Mouse (Mus musculus): ENCODE data around the gene Atxn2. TPM values are rescaled to one million over a fixed set of nuclear protein-coding genes. Genes with fewer than 3 reads are reported as not detected.

Atxn2 gene
- polyA plus RNA-seq, 2 experiments: 19.3 to 24.1 TPM

GRCm38 (mm10) chr5:121823668-121824067 is 112.5 kb downstream of the Atxn2 start:
- Histone ChIP-seq H3K4me1 (replicated peaks; ENCODE audit: control insufficient read depth in 2 of 2, insufficient read depth in 2 of 2, low read length in 1 of 2) (peaks cover 0 to 4% of the 10 kb centered on the region in 2 experiments; a peak in 1 of 4 replicates), H3K27me3 (ENCODE audit: control insufficient read depth, insufficient read depth, low read length) (no peaks in the 10 kb centered on the region), H3K9me3 (ENCODE audit: control insufficient read depth, low read length) (no peaks in the 10 kb centered on the region), H3K27ac (no peak overlapping the region), H3K9ac (replicated peaks) (no peak overlapping the region), H3K36me3 (replicated peaks; ENCODE audit: control insufficient read depth, insufficient read depth, low read depth) (peaks cover 23% of the 10 kb centered on the region), H3K4me3 (ENCODE audit: insufficient read depth in 1 of 2, low read depth in 2 of 2, low read length in 2 of 2) (no peak overlapping the region), H3K4me2 (ENCODE audit: low read depth) (no peak overlapping the region)
- TF ChIP-seq EP300 (IDR thresholded peaks at IDR 0.05; ENCODE audit: low read depth) (no peak), CTCF (IDR thresholded peaks at IDR 0.05; ENCODE audit: low read depth) (no peak)
- DNase-seq (ENCODE audit: low read depth in 3 of 3, low spot score in 3 of 3): no peak
- no peak for ATAC-seq (ENCODE audit: insufficient read depth)
- 88% methylated on average over 1 of the region's 1 CpGs for WGBS (ENCODE audit: insufficient replicate concordance)

GRCm38 (mm10) chr5:121824121-121824520 is 113.0 kb downstream of the Atxn2 start:
- no peaks in the 10 kb centered on the region for H3K9me3 ChIP-seq (ENCODE audit: control insufficient read depth, low read length)
- TF ChIP-seq CTCF (IDR thresholded peaks at IDR 0.05; ENCODE audit: low read depth) (no peak), EP300 (IDR thresholded peaks at IDR 0.05; ENCODE audit: low read depth) (no peak)
- ATAC-seq (ENCODE audit: insufficient read depth) (0 out of 2 replicates have a peak, but pooled peaks have one; percentile 13), DNase-seq (ENCODE audit: low read depth in 3 of 3, low spot score in 3 of 3) (no peak)
- peaks cover 19% of the 10 kb centered on the region for H3K36me3 ChIP-seq (replicated peaks; ENCODE audit: control insufficient read depth, insufficient read depth, low read depth)
- no peak overlapping the region for H3K4me2 ChIP-seq (ENCODE audit: low read depth)
- H3K4me3 ChIP-seq (ENCODE audit: insufficient read depth in 1 of 2, low read depth in 2 of 2, low read length in 2 of 2): no peak overlapping the region
- no peak overlapping the region for H3K9ac ChIP-seq (replicated peaks)
- WGBS (ENCODE audit: insufficient replicate concordance): 50% methylated on average over 4 of the region's 4 CpGs
- peaks cover 0 to 4% of the 10 kb centered on the region in 2 experiments; a peak in 1 of 4 replicates for H3K4me1 ChIP-seq (replicated peaks; ENCODE audit: control insufficient read depth in 2 of 2, insufficient read depth in 2 of 2, low read length in 1 of 2)
- no peaks in the 10 kb centered on the region for H3K27me3 ChIP-seq (ENCODE audit: control insufficient read depth, insufficient read depth, low read length)
- H3K27ac ChIP-seq: no peak overlapping the region

- Histone ChIP-seq H3K9ac (replicated peaks) (no peak overlapping the region), H3K4me3 (ENCODE audit: insufficient read depth in 1 of 2, low read depth in 2 of 2, low read length in 2 of 2) (no peak overlapping the region), H3K27me3 (ENCODE audit: control insufficient read depth, insufficient read depth, low read length) (no peaks in the 10 kb centered on the region), H3K9me3 (ENCODE audit: control insufficient read depth, low read length) (no peaks in the 10 kb centered on the region), H3K27ac (no peak overlapping the region), H3K36me3 (replicated peaks; ENCODE audit: control insufficient read depth, insufficient read depth, low read depth) (peaks cover 18% of the 10 kb centered on the region), H3K4me1 (replicated peaks; ENCODE audit: control insufficient read depth in 2 of 2, insufficient read depth in 2 of 2, low read length in 1 of 2) (peaks cover 0 to 4% of the 10 kb centered on the region in 2 experiments; a peak in 1 of 4 replicates), H3K4me2 (ENCODE audit: low read depth) (no peak overlapping the region)
- TF ChIP-seq CTCF (IDR thresholded peaks at IDR 0.05; ENCODE audit: low read depth) (no peak), EP300 (IDR thresholded peaks at IDR 0.05; ENCODE audit: low read depth) (no peak)
- DNase-seq (ENCODE audit: low read depth in 3 of 3, low spot score in 3 of 3): no peak
- ATAC-seq (ENCODE audit: insufficient read depth): no peak
- WGBS (ENCODE audit: insufficient replicate concordance): 74% methylated on average over 3 of the region's 3 CpGs
Observed at GRCm38 (mm10) chr5:121825606-121826005, 114.5 kb downstream of the Atxn2 start.

- Histone ChIP-seq H3K4me3 (ENCODE audit: insufficient read depth in 1 of 2, low read depth in 2 of 2, low read length in 2 of 2) (no peak overlapping the region), H3K27ac (no peak overlapping the region), H3K9ac (replicated peaks) (no peak overlapping the region), H3K4me1 (replicated peaks; ENCODE audit: control insufficient read depth in 2 of 2, insufficient read depth in 2 of 2, low read length in 1 of 2) (peaks cover 0 to 6% of the 10 kb centered on the region in 2 experiments; a peak in 2 of 4 replicates), H3K9me3 (ENCODE audit: control insufficient read depth, low read length) (no peaks in the 10 kb centered on the region), H3K4me2 (ENCODE audit: low read depth) (no peak overlapping the region), H3K27me3 (ENCODE audit: control insufficient read depth, insufficient read depth, low read length) (no peaks in the 10 kb centered on the region), H3K36me3 (replicated peaks; ENCODE audit: control insufficient read depth, insufficient read depth, low read depth) (peaks cover 14% of the 10 kb centered on the region)
- ATAC-seq (ENCODE audit: insufficient read depth) (no peak), DNase-seq (ENCODE audit: low read depth in 3 of 3, low spot score in 3 of 3) (no peak)
- TF ChIP-seq CTCF (IDR thresholded peaks at IDR 0.05; ENCODE audit: low read depth): no peak
- no peak for TF ChIP-seq EP300 (IDR thresholded peaks at IDR 0.05; ENCODE audit: low read depth)
- WGBS (ENCODE audit: insufficient replicate concordance): 81% methylated on average over 4 of the region's 4 CpGs
Observed at GRCm38 (mm10) chr5:121827876-121828275, 116.7 kb downstream of the Atxn2 start.

GRCm38 (mm10) chr5:121828491-121829432 is 117.6 kb downstream of the Atxn2 start:
- ATAC-seq (ENCODE audit: insufficient read depth) (no peak), DNase-seq (ENCODE audit: low read depth in 3 of 3, low spot score in 3 of 3) (no peak)
- no peak overlapping the region for H3K4me3 ChIP-seq (ENCODE audit: insufficient read depth in 1 of 2, low read depth in 2 of 2, low read length in 2 of 2)
- peaks cover 0 to 7% of the 10 kb centered on the region in 2 experiments; a peak in 3 of 4 replicates for H3K4me1 ChIP-seq (replicated peaks; ENCODE audit: control insufficient read depth in 2 of 2, insufficient read depth in 2 of 2, low read length in 1 of 2)
- no peak for TF ChIP-seq EP300 (IDR thresholded peaks at IDR 0.05; ENCODE audit: low read depth)
- TF ChIP-seq CTCF (IDR thresholded peaks at IDR 0.05; ENCODE audit: low read depth): no peak
- H3K27ac ChIP-seq: no peak overlapping the region
- peaks cover 14% of the 10 kb centered on the region for H3K36me3 ChIP-seq (replicated peaks; ENCODE audit: control insufficient read depth, insufficient read depth, low read depth)
- 0 out of 2 replicates have a peak overlapping the region, but pooled peaks have one; percentile 20 for H3K4me2 ChIP-seq (ENCODE audit: low read depth)
- WGBS (ENCODE audit: insufficient replicate concordance): 83% methylated on average over 81 of the region's 82 CpGs
- no peaks in the 10 kb centered on the region for H3K9me3 ChIP-seq (ENCODE audit: control insufficient read depth, low read length)
- no peak overlapping the region for H3K9ac ChIP-seq (replicated peaks)
- H3K27me3 ChIP-seq (ENCODE audit: control insufficient read depth, insufficient read depth, low read length): no peaks in the 10 kb centered on the region
